Mouse (Mus musculus) liver, embryonic 14.5 days (tissue): ENCODE data around the gene Kif20b. TPM values are rescaled to one million over a fixed set of nuclear protein-coding genes. Genes with fewer than 3 reads are reported as not detected.

Experiments
- ATAC-seq: fragments of 200-750 bp; cut with Nextera tagmentation; 2 replicates; pipeline ENCODE4 v1.8.0; 2017; ENCODE audit warnings: moderate number of reproducible peaks, mild to moderate bottlenecking, moderate library complexity; ENCODE audit not compliant: insufficient read depth
- DNase-seq, 3 experiments: peaks; one replicate each; pipeline ENCODE4 v3.0.0-alpha.2; 2012 to 2013; ENCODE audit warnings: low read depth in 3 of 3, low spot score in 3 of 3
- H3K27ac ChIP-seq: fragments of 300-500 bp; sonication (generic); 2 replicates; pipeline ENCODE4 v1.5.1; 2014; ENCODE audit warnings: moderate library complexity, mild to moderate bottlenecking, control low read depth, inconsistent platforms
- H3K27me3 ChIP-seq: fragments of 300-500 bp; sonication (generic); 2 replicates; pipeline ENCODE4 v1.6.1; 2014; ENCODE audit warnings: mild to moderate bottlenecking, low read length, moderate library complexity; ENCODE audit not compliant: control insufficient read depth, insufficient read depth
- H3K36me3 ChIP-seq: fragments of 300-500 bp; sonication (generic); replicated peaks from 2 replicates; pipeline ENCODE4 v1.6.1; 2014; ENCODE audit warnings: low read depth; ENCODE audit not compliant: control insufficient read depth, insufficient read depth
- H3K4me1 ChIP-seq, 2 experiments: fragments of 200-500 bp in 1 of 2; fragments of 300-500 bp in 1 of 2; sonication (generic) in 1 of 2; replicated peaks; 2 replicates each; pipeline ENCODE4 v1.6.1; 2012 to 2014; ENCODE audit warnings: antibody characterized with exemption in 1 of 2, inconsistent platforms in 1 of 2, low read length in 1 of 2; ENCODE audit not compliant: control insufficient read depth in 2 of 2, insufficient read depth in 2 of 2
- H3K4me2 ChIP-seq: fragments of 300-500 bp; sonication (generic); 2 replicates; pipeline ENCODE4 v1.6.1; 2014; ENCODE audit warnings: low read depth, mild to moderate bottlenecking, control low read depth, moderate library complexity
- H3K4me3 ChIP-seq, 2 experiments: fragments of 200-500 bp in 1 of 2; fragments of 300-500 bp in 1 of 2; sonication (generic) in 1 of 2; 2 replicates each; pipeline ENCODE4 v1.5.1; 2012 to 2014; ENCODE audit warnings: low read depth in 2 of 2, low read length in 2 of 2, mild to moderate bottlenecking in 2 of 2, control low read depth in 1 of 2, inconsistent platforms in 1 of 2, moderate library complexity in 1 of 2; ENCODE audit not compliant: insufficient read depth in 1 of 2
- H3K9ac ChIP-seq: fragments of 300-500 bp; sonication (generic); replicated peaks from 2 replicates; pipeline ENCODE4 v1.6.1; 2014; ENCODE audit warnings: mild to moderate bottlenecking, control low read depth, moderate library complexity
- H3K9me3 ChIP-seq: fragments of 300-500 bp; sonication (generic); 2 replicates; pipeline ENCODE4 v1.6.1; 2016; ENCODE audit warnings: low read length, mixed read lengths; ENCODE audit not compliant: control insufficient read depth
- CTCF ChIP-seq: IDR thresholded peaks from 2 replicates; pipeline ENCODE4 v1.5.1; 2016; ENCODE audit warnings: antibody characterized with exemption, low read depth, control low read depth
- EP300 ChIP-seq: IDR thresholded peaks from 2 replicates; pipeline ENCODE4 v1.6.1; 2016; ENCODE audit warnings: antibody characterized with exemption, low read depth
- WGBS: fragments of 180-500 bp; shearing (Covaris S2); extraction: QIAGEN DNeasy Blood & Tissue Kit; methylation state at CpG from one replicate; pipeline ENCODE4 v1.1.7; 2014; ENCODE audit not compliant: insufficient replicate concordance; 5-methylcytosine and 5-hydroxymethylcytosine counted together
- polyA plus RNA-seq, 2 experiments: library from polyadenylated mRNA; depleted of rRNA in 1 of 2; stranded (reverse) in 1 of 2; unstranded in 1 of 2; fragments of >200 nt; fragmentation: Nextera tagmentation in 1 of 2; extraction: Ambion mirVana in 1 of 2; gene quantifications; 2 replicates each; pipeline versions ENCODE4 v1.2.1 to v1.2.3; 2012 to 2014

The Kif20b gene
- polyA plus RNA-seq, 2 experiments = 20.4 to 30.7 TPM

GRCm38 (mm10) chr19:34890981-34891380, 31.2 kb upstream of the Kif20b start:
- WGBS = 51% methylated on average over 3 of the region's 3 CpGs
- H3K4me3 ChIP-seq = no peak overlapping the region
- DNase-seq (no peak), ATAC-seq (no peak)
- no peak overlapping the region for H3K9ac ChIP-seq
- H3K27ac ChIP-seq = no peak overlapping the region
- H3K9me3 ChIP-seq = no peaks in the 10 kb centered on the region
- H3K4me2 ChIP-seq = no peak overlapping the region
- H3K36me3 ChIP-seq = no peaks in the 10 kb centered on the region
- TF ChIP-seq CTCF = no peak
- no peak for TF ChIP-seq EP300
- H3K4me1 ChIP-seq = no peaks in the 10 kb centered on the region; a peak in 1 of 4 replicates
- H3K27me3 ChIP-seq = no peaks in the 10 kb centered on the region

DNA sequence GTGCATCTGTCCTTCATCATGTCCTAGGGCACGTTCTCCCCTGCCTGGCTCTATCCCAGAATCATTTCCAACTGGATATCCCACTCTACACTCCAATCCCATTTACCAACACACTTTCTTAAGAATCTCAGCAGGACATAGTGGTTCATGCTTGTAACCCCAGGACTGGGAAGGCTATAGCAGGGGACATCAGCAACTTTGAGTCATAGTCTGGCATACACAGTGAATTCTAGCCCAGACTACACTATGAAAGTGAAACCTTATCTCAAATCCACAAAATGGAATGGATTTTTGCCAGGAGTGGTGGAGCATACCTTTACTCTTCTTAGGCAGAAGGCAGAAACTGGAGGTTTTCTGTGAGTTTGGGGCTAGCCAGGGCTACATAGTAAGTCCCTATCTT, 30.6 kb upstream of the Kif20b start:
- WGBS = 61% methylated on average over 1 of the region's 1 CpGs

GRCm38 (mm10) chr19:34895082-34895481, 27.1 kb upstream of the Kif20b start:
- TF ChIP-seq EP300 (no peak), CTCF (no peak)
- Histone ChIP-seq H3K4me1 (no peaks in the 10 kb centered on the region), H3K9me3 (no peaks in the 10 kb centered on the region), H3K27me3 (no peaks in the 10 kb centered on the region), H3K27ac (no peak overlapping the region), H3K4me3 (no peak overlapping the region), H3K36me3 (no peaks in the 10 kb centered on the region), H3K9ac (no peak overlapping the region), H3K4me2 (no peak overlapping the region)
- DNase-seq = no peak
- ATAC-seq = no peak
- WGBS = 31% methylated on average over 4 of the region's 4 CpGs

More for the DNA sequence above, 30.6 kb upstream of the Kif20b start:
- no peaks in the 10 kb centered on the region; a peak in 1 of 4 replicates for H3K4me1 ChIP-seq
- no peak overlapping the region for H3K4me2 ChIP-seq
- no peak for ATAC-seq
- DNase-seq = no peak
- H3K9me3 ChIP-seq = no peaks in the 10 kb centered on the region
- no peak overlapping the region for H3K27ac ChIP-seq
- no peaks in the 10 kb centered on the region for H3K27me3 ChIP-seq
- no peak for TF ChIP-seq CTCF
- TF ChIP-seq EP300 = no peak
- no peak overlapping the region for H3K4me3 ChIP-seq
- H3K9ac ChIP-seq = no peak overlapping the region
- no peaks in the 10 kb centered on the region for H3K36me3 ChIP-seq

DNA sequence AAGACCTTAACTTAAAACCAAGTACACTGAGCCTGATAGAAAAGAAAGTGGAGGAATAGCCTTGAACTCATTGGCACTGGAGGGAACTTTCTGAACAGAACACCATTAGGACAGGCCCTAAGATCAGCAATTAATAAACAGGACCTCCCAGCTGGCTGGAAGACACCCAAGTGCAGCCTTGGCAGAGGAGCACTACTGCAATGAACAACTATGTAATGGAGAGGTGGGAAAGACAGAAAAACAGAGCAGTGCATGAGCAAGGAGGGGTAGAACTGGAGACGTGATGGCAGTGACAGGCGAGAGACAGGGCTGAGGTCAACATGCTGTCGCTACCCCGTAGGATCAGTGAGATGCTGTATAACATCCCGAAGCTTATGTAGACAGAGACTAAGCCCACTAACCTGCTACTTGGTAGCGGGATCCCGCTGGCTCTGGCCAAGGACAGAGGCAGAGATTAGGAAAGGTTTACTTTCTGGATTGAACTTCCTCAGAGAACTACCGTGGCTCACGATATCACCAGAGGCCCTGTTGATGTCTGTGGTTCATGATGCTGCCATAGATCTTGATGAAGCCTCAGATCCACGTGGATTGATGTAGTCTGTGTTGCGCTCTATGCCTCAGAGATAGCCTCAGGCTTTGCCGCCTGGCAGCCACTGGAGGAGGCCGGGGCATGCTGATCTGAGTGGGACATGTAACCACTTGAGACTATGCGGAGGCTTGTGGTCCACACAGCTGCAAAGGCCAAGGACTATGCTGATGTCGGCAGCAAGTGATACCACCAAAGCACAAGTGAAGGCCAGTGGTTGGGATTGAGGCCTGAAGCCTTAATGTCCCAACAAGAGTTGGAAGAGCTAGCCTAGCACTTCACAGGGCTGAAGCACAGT, 24.8 kb upstream of the Kif20b start:
- Histone ChIP-seq H3K4me1 (no peaks in the 10 kb centered on the region), H3K27me3 (no peaks in the 10 kb centered on the region), H3K9me3 (no peaks in the 10 kb centered on the region), H3K4me3 (no peak overlapping the region), H3K4me2 (no peak overlapping the region), H3K9ac (no peak overlapping the region), H3K36me3 (no peaks in the 10 kb centered on the region), H3K27ac (no peak overlapping the region)
- TF ChIP-seq EP300 = no peak
- TF ChIP-seq CTCF = no peak
- ATAC-seq = no peak
- 70% methylated on average over 15 of the region's 15 CpGs for WGBS
- DNase-seq = no peak

GRCm38 (mm10) chr19:34898941-34899340, 23.2 kb upstream of the Kif20b start:
- Histone ChIP-seq H3K9ac (no peak overlapping the region), H3K4me2 (no peak overlapping the region), H3K36me3 (no peaks in the 10 kb centered on the region), H3K27me3 (no peaks in the 10 kb centered on the region), H3K4me1 (no peaks in the 10 kb centered on the region), H3K9me3 (no peaks in the 10 kb centered on the region), H3K27ac (no peak overlapping the region), H3K4me3 (no peak overlapping the region)
- 69% methylated on average over 4 of the region's 4 CpGs for WGBS
- DNase-seq (no peak), ATAC-seq (no peak)
- TF ChIP-seq EP300 (no peak), CTCF (no peak)
